Comparison of ENCODE assay signal across 8 mouse cellular contexts in the genomic region with DNA sequence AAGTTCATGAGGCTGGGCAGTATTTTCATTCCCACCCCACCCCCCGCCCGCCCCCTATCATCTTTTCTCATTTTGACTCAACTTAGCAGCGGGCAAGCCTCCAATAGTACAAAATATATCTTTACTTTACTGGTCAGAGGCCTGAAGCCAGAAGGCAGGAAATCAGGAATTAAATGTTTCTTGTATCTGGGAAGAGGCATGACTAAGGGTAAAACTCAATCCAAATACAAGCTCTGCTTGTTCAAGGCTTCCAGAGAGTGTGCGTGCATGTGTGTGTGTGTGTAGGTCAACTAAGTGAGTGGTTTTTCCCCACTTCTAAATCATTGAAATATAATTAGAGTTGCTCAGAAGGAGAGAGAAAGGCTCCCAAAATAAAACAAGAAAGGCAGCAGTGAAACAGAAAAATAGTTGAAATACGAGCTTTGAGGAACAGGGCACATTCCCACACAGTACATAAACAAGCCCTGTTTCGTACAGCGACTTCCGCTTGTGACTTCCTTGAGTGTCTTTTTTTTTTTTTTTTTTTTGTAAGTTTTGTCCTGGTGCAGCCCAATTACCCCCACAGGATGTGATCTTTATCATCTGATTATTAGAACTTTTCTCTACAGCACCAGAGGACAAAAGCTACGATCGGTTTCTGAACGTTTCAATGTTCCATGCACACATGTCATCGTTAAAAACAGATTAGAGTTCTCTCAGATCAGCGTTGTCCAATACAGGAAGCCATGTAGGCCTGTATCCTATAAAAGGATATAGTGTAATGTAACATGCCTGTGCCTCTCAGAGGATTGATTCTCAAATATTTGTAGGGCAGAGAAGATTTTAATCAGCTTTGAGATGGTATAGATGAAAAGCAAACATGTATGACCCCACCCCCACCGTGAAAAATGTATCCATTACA.
DNase-seq lines count a peak whose midpoint lies in the region; ATAC-seq lines count a peak whose summit lies in the region.

No protein-coding gene starts in this region.

- peaks cover 43% of the 10 kb centered on the region for H3K36me3 ChIP-seq in heart, embryonic 13.5 days

- peaks cover 64% of the 10 kb centered on the region for H3K4me1 ChIP-seq in heart, embryonic 13.5 days

- DNase-seq in heart, postnatal 4 days: no peak
- DNase-seq in T-cell, adult 2 months (ENCODE audit: low spot score): peak; percentile 45
- DNase-seq in retina, postnatal 1 day: no peak
- DNase-seq in left cerebral cortex, postnatal 36 days (ENCODE audit: low spot score in 2 of 2): no peak

- 53% methylated on average over 14 of the region's 14 CpGs for WGBS in heart, embryonic 13.5 days

- peak overlapping the region; percentile 85 for H3K27ac ChIP-seq in heart, embryonic 13.5 days (replicated peaks)

- H3K9ac ChIP-seq in heart, embryonic 13.5 days: no peak overlapping the region

- intact Hi-C loops in left cerebral cortex, postnatal 36 days (cut with DNase I): no loop called here

- no peak for ATAC-seq in heart, embryonic 13.5 days (ENCODE audit: extremely low read depth, insufficient number of reproducible peaks, low FRiP score, low TSS enrichment)
- peak; percentile 61 to 70; a peak in 3 of 4 replicates for ATAC-seq in hematopoietic stem cell, adult 5-6 weeks (replicated peaks in 1 of 2; ENCODE audit: insufficient read depth in 1 of 2, low FRiP score in 2 of 2, low TSS enrichment in 1 of 2, low read depth in 1 of 2, poor library complexity in 2 of 2, severe bottlenecking in 2 of 2)
- ATAC-seq in megakaryocyte, adult 5-6 weeks (ENCODE audit: poor library complexity, severe bottlenecking): peak; percentile 83
- no peak for ATAC-seq in erythroblast, adult 5-6 weeks (replicated peaks; ENCODE audit: low FRiP score, poor library complexity, severe bottlenecking)

- H3K4me2 ChIP-seq in heart, embryonic 13.5 days: peak overlapping the region; percentile 18; the same call in 1 of the 2 replicates

- no peaks in the 10 kb centered on the region for H3K9me3 ChIP-seq in heart, embryonic 13.5 days

- H3K4me3 ChIP-seq in heart, embryonic 13.5 days: no peak overlapping the region

- no peaks in the 10 kb centered on the region for H3K27me3 ChIP-seq in heart, embryonic 13.5 days (replicated peaks)

Comparison
In these comparisons a context has a peak if more than half of its experiments do, and no peak if none do; other contexts are left out.
1. ATAC-seq: peak in hematopoietic stem cell, adult 5-6 weeks (2 of 2) and megakaryocyte, adult 5-6 weeks (single experiment); none in heart, embryonic 13.5 days (single experiment) and erythroblast, adult 5-6 weeks (single experiment).